Mouse (Mus musculus): Measurements from ENCODE around the gene Nfam1. TPM values are rescaled to one million over a fixed set of nuclear protein-coding genes. Genes with fewer than 3 reads are reported as not detected.
A peak's percentile ranks its signal among the peaks of the same experiment; 100 is the strongest.

The Nfam1 gene
- total RNA-seq, 1 experiment from 2014 or later, result 182 TPM

- no peak for ATAC-seq (replicated peaks; ENCODE audit: insufficient number of reproducible peaks, low FRiP score, low TSS enrichment, poor library complexity, severe bottlenecking)
These were observed 9.7 kb upstream of the Nfam1 start for GRCm38 (mm10) chr15:83042655-83043361.

GRCm38 (mm10) chr15:83040156-83040555 lies 7.0 kb upstream of the Nfam1 start:
- no peak for ATAC-seq (replicated peaks; ENCODE audit: insufficient number of reproducible peaks, low FRiP score, low TSS enrichment, poor library complexity, severe bottlenecking)

GRCm38 (mm10) chr15:83038812-83039211 lies 5.7 kb upstream of the Nfam1 start:
- no peak for ATAC-seq (replicated peaks; ENCODE audit: insufficient number of reproducible peaks, low FRiP score, low TSS enrichment, poor library complexity, severe bottlenecking)

GRCm38 (mm10) chr15:83037755-83038483 lies 4.8 kb upstream of the Nfam1 start:
- peak; percentile 33; the same call in 1 of the 2 replicates for ATAC-seq (replicated peaks; ENCODE audit: insufficient number of reproducible peaks, low FRiP score, low TSS enrichment, poor library complexity, severe bottlenecking)

- no peak for ATAC-seq (replicated peaks; ENCODE audit: insufficient number of reproducible peaks, low FRiP score, low TSS enrichment, poor library complexity, severe bottlenecking)
These were observed 3.9 kb upstream of the Nfam1 start for GRCm38 (mm10) chr15:83036900-83037519.

GRCm38 (mm10) chr15:83036089-83036488 lies 3.0 kb upstream of the Nfam1 start:
- peak; percentile 55 for ATAC-seq (replicated peaks; ENCODE audit: insufficient number of reproducible peaks, low FRiP score, low TSS enrichment, poor library complexity, severe bottlenecking)

GRCm38 (mm10) chr15:83034275-83034977 lies 1.3 kb upstream of the Nfam1 start:
- ATAC-seq (replicated peaks; ENCODE audit: insufficient number of reproducible peaks, low FRiP score, low TSS enrichment, poor library complexity, severe bottlenecking), result no peak

- ATAC-seq (replicated peaks; ENCODE audit: insufficient number of reproducible peaks, low FRiP score, low TSS enrichment, poor library complexity, severe bottlenecking), result peak; percentile 33
These were observed 2.2 kb downstream of the Nfam1 start for GRCm38 (mm10) chr15:83030884-83031283.

- no peak for ATAC-seq (replicated peaks; ENCODE audit: insufficient number of reproducible peaks, low FRiP score, low TSS enrichment, poor library complexity, severe bottlenecking)
These were observed 3.1 kb downstream of the Nfam1 start for GRCm38 (mm10) chr15:83029725-83030718.

GRCm38 (mm10) chr15:83026129-83026528 lies 7.0 kb downstream of the Nfam1 start:
- ATAC-seq (replicated peaks; ENCODE audit: insufficient number of reproducible peaks, low FRiP score, low TSS enrichment, poor library complexity, severe bottlenecking), result no peak

GRCm38 (mm10) chr15:83025041-83025760 lies 7.9 kb downstream of the Nfam1 start:
- no peak for ATAC-seq (replicated peaks; ENCODE audit: insufficient number of reproducible peaks, low FRiP score, low TSS enrichment, poor library complexity, severe bottlenecking)

GRCm38 (mm10) chr15:83022947-83023346 lies 10.2 kb downstream of the Nfam1 start:
- no peak for ATAC-seq (replicated peaks; ENCODE audit: insufficient number of reproducible peaks, low FRiP score, low TSS enrichment, poor library complexity, severe bottlenecking)

- ATAC-seq (replicated peaks; ENCODE audit: insufficient number of reproducible peaks, low FRiP score, low TSS enrichment, poor library complexity, severe bottlenecking), result no peak
These were observed 22.0 kb downstream of the Nfam1 start for GRCm38 (mm10) chr15:83010990-83011664.

GRCm38 (mm10) chr15:83010423-83010822 lies 22.7 kb downstream of the Nfam1 start:
- ATAC-seq (replicated peaks; ENCODE audit: insufficient number of reproducible peaks, low FRiP score, low TSS enrichment, poor library complexity, severe bottlenecking), result no peak

- peak; percentile 90 for ATAC-seq (replicated peaks; ENCODE audit: insufficient number of reproducible peaks, low FRiP score, low TSS enrichment, poor library complexity, severe bottlenecking)
These were observed 23.6 kb downstream of the Nfam1 start for GRCm38 (mm10) chr15:83009532-83009931.

- ATAC-seq (replicated peaks; ENCODE audit: insufficient number of reproducible peaks, low FRiP score, low TSS enrichment, poor library complexity, severe bottlenecking), result peak; percentile 48
These were observed 24.2 kb downstream of the Nfam1 start for GRCm38 (mm10) chr15:83008761-83009423.
